Mouse (Mus musculus) megakaryocyte progenitor cell, adult 5-6 weeks (primary cell): Measurements from ENCODE around the gene Rxrb. TPM values are rescaled to one million over a fixed set of nuclear protein-coding genes. Genes with fewer than 3 reads are reported as not detected.
A peak's percentile ranks its signal among the peaks of the same experiment; 100 is the strongest.

ENCODE experiments used
- ATAC-seq: replicated peaks from 2 replicates; pipeline ENCODE4 v1.8.0; 2016; ENCODE audit warnings: mild to moderate bottlenecking, moderate TSS enrichment, inconsistent platforms; ENCODE audit not compliant: poor library complexity
- total RNA-seq, 2 experiments: library from RNA; stranded (forward) in 1 of 2; stranded (reverse) in 1 of 2; fragments of 157-497, 149-512 nt in 1 of 2; fragments of 200-1000 nt in 1 of 2; gene quantifications; 2 replicates each; pipeline versions ENCODE4 v1.2.3 to v1.2.4; 2015 to 2017

The Rxrb gene
- total RNA-seq, 2 experiments from 2014 or later = 22.2 to 34.2 TPM

DNA sequence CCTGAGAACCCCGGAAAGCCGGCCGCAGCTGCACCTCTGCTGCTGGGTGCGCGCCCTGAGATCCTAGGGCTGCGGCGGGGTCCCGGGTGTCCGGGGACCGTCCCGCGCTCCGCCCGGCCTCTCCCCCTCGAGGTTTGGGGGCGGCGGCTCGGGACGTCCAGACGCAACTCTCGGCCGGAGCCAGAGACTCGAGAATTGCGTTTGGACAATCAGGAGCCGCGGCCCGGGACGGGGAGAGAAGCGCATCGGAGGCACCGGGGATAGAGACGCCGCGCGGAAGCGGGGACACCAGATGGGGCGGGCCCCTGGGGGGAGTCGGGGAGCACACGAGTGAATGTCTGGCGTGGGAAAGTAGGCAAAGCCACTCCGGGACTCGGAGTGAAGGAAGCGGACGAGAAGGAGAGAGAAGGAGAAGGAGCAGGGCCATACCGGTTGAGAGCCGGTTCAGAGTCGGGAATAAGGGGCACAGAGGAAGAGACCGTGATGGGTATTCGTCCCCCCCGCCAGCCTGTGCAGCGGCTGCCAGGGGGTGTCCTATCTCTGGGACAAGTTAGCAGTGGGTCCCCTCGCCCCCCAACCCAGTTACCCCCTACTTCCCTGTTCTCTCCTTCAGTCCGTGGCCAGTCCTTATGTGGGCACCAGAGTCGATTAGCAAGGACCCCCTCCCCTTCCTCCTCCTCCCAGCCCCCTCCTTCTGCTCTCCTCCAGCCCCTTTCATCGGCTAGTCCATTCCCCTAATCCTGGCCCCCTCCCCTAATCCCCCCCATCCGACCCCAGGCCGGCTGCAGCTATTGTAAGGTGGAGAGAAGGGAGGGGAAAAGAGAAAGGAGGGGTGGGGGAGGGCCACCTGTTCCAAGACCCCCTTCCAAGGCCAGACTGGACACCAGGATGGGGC, 6.5 kb upstream of the Rxrb start:
- no peak for ATAC-seq

DNA sequence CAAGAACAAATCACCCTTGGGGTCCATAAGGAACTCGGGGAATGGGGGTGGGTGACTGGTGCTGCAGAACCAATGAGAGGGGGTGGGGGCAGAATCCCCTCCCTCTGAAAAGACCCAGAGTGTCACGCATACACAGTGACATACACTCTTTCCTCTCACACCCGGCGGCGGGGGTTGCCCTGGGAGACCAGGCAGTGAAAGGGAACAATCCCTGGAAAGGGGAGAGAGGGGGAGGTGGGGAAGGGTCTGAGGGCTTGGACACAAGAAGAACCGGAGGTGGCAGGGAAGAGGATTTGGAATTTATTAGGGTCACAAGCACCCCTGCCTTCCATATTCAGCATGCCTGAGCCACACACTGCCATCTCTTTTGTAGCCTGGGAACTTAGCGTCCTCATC, 5.9 kb upstream of the Rxrb start:
- no peak for ATAC-seq

DNA sequence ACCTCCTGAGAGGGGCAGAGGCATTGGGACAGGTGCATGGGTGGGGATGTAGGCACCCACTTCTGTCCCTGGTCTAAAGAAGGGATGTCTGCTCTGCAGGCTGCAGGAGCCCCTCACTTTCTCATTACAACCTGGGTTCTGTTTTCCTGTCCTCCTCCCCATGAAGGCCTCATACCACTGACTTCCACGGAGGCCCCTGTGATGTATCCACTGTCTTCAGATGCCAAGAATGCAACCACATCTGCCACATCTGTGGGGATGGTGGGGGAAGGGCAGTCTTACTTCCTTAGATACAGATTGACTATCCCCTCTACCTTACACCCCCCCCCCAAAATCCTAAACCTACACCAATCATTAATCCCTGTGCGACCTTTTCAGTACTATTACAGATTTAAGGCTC, 5.4 kb upstream of the Rxrb start:
- no peak for ATAC-seq

DNA sequence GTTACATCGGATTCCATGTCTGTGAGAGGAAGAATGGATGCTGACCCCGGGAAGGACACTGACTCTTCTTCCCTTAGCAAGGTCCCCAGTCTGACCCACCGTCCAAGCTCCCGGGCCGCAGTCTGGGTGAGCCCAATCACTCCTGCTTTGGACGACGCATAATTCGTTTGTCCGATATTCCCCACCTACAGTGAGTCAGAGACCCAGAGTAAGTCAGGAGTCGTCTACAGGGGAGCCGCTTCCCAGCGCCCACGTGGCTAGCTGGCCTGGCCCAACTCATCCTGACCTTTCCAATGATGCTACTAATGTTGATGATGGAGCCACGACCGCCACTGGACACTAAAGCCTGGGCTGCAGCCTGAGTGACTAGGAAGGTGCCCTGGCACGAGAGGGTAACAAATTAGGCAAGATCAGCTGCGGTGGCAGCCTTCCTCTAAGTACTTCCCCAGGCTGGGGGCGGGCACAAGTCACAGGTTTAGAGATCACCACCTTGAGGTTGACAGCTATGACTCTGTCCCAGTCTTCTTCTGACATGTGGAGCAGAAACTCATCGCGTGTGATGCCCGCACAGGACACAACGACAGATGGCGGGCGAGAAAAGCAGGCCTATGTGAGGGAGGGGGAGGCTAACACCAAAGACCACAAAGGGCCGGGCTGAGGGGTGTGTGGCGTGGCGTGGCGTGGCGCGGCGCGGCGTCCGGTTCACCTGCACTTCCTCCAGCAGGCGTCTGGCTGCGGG, 4.5 kb upstream of the Rxrb start:
- peak; percentile 33 for ATAC-seq

DNA sequence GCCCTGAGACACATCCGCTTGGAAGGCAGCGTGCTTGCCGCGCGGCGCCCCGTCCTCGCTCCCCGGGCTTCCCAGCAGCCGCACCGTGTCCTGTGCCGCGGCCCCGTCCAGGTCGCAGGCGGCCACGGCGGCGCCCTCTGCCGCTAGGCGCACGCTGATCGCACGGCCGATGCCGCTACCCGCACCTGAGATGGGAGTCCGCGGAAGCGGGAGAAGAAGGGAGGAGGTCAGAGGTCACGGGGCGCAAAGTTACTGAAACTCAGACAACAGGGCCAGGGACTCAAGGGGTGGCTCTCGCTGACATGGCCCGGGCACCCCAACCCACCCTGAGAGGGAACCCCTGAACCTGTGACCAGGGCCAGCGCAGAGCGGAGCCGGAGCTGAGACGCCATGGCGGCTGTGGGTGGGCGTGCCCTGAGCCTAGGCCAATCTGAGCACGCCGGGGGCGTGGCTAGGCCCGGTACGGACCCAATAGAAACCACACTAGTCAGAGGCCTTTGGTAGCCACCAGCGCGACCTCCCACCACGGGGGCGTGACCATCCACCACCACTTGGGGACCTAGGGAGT, 3.9 kb upstream of the Rxrb start, which contains the start of gene H2-Ke6:
Gene H2-Ke6, minus strand, starts transcription at position 405 of the 568 bp plus-strand sequence.
- peak; percentile 55 for ATAC-seq

DNA sequence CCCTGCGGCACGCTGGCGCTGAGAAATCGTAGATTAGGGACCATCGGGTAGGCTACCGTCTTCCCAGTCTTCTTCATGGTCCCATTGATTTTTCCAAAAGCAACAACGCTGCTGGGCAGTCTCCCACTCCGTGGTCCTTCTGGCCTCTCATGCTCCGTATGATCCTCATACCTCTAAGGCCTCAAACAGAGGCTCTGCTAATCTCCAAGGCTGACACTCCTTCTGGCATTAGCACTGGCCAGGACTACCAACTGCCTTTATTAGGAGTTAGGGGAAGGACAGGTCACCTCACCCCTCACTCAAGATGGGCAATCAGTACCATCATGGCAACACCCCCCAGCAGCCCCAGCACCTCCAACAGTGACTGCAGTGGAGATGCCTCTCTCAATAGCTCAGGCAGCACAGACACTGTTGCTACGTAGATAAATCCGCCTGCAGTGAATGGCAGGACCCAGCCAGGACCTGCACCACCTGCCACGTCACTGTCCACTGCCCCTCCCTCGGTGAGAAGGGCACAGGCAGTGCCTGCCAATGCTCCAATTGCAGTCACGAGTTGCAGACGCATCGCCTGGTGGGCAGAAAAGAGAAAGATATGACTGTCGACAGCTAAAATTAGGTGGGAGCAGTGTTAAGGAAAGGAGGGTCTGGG, 3.0 kb upstream of the Rxrb start:
- ATAC-seq = no peak

DNA sequence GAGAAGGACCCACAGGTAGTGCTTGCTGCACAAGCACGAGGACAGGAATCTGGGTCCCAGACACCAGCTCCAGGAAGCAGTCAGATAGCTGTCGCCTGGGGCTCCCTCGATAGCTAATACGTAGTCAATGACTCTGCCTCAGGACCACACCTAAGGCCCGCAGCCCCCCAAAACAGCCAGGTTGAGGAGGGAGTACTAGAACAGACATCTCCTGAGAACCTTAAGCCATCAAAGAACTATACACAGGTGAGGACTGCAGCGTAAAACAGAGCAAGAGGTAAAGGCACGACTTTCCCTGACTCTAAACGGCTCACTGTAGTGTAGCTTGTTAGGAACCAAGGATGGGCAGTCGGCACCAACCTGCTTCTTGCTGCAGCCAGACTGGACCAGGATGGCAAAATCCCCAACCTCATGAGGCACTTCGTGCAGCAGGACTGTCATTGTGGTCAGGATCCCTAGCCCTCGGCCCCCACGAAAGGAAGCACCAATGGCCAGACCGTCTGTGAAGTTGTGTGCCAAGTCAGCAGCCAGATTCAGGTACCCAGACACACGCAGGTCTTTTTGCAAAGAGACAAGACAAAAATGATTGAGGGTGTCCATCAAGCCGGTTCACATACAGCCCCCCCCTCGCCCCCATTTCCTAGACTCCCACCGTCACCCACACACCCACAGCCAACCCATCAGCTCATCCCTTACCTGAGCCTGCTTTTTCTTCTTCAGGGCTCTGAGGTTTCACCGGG, 2.3 kb upstream of the Rxrb start:
- no peak for ATAC-seq

DNA sequence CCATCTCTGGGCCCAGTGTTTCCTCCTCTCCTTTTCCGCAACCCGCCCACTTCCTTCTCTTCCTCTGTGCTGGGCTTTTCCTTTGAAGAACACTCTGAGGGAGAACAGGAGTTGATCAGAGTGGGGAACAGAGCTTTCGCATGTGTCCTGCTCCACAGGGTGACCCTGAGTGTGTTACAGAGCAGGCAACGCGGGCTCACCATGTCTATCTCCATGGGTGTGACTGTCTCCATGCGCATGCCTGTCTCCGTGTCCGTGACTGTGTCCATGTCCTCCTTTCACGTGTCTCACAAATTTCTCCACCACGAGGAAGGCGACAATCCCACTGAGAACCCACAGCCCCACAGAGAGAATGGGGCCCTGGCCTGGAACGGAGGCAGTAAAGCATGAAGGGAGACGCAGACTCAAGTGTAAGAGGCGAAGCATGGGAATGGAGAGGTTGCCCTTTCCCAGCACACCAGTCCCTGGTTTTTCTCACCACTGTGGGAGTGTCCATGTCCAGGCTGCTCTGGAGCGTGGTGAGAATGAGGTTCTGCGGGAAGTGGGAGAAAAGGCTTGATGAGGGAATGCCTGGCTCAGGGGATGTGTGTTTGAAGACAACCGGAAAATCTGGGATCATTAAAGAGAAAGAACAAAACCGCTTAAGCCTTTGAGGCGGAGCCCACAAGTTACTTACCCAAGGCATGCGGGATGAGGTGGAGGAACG, 1.6 kb upstream of the Rxrb start:
- ATAC-seq = no peak

DNA sequence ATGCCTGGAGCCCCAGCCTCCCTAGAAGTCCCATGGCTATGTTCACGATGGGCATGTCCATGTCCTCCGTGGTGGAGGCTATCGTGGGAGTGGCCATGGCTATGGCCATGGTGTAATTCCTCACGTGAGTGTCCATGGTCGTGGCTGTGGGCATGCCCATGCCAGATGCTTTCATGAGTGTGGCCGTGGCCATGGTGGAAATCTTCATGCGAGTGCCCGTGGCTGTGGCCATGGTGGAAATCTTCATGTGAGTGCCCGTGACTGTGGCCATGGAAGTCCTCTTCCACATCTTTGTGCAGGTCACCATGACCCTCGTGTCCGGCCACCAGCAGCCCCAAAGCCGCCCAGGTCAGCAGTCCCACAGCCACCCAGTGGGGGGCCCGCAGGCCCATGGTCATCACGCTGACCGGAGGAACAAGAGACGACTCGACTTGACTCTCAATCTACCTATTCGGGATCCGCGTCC, 718 bp upstream of the Rxrb start:
- no peak for ATAC-seq

DNA sequence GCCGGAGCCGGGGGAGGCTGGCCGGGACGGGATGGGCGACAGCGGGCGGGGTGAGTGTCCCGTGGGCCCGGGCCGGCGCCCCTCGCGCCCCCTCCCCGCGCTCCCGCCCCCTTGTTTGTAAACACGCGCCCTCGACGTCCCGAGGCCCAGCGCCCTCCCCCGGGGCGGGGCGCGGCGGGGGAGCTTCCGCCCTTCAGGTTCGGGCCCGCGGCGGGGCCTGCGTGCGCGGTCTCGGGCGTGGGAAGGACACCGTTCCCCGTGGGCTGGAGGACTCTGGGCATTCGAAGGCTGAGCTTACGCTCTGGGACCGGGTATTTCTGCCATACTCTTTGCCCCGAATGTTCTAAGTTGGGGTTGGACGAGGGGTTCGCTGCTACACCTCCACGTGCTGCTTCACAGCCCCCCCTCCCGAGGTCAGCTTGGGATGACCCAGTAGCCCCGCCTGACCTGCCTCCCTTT, 591 bp downstream of the Rxrb start:
- ATAC-seq = no peak

DNA sequence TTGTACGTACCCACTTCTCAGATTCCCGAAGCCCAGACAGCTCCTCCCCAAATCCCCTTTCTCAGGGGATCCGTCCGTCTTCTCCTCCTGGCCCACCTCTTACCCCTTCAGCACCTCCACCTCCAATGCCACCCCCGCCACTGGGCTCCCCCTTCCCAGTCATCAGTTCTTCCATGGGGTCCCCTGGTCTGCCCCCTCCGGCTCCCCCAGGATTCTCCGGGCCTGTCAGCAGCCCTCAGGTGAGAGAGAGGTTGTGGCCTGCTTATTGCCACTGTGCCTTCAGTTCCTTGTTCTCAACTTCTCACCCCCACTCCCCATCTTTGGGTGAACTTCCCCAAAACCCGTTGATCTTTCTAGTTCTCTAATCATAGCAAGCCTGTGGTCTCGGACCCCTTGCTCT, 1.2 kb downstream of the Rxrb start:
- no peak for ATAC-seq

DNA sequence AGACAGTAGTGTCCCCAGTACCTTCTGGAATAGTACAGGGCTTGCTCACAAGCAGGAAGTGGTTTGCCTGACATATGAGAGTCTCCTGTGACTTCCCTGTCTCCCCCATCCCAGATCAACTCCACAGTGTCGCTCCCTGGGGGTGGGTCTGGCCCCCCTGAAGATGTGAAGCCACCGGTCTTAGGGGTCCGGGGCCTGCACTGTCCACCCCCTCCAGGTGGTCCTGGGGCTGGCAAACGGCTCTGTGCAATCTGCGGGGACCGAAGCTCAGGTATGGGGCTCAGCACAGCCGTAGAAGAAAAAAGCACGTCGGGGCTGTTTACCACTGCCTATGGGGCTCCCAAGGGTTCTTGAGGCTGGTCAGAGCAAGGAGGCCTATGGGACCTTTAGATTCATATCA, 1.8 kb downstream of the Rxrb start:
- no peak for ATAC-seq

DNA sequence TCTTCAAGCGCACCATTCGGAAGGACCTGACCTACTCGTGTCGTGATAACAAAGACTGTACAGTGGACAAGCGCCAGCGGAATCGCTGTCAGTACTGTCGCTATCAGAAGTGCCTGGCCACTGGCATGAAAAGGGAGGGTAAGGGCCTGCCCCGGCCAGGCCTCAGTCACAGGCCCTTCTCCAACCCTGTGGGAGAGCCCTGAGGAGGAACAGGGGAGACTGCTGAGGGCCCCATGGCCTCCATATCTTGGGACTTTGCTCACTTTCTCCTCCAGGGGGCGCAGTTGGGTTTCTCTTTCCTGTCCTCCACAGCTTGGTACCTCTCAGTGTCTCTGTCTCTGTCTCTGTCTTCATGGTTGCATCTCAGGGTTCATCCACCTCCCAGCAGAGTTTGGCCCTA, 2.5 kb downstream of the Rxrb start:
- ATAC-seq = peak; percentile 45

DNA sequence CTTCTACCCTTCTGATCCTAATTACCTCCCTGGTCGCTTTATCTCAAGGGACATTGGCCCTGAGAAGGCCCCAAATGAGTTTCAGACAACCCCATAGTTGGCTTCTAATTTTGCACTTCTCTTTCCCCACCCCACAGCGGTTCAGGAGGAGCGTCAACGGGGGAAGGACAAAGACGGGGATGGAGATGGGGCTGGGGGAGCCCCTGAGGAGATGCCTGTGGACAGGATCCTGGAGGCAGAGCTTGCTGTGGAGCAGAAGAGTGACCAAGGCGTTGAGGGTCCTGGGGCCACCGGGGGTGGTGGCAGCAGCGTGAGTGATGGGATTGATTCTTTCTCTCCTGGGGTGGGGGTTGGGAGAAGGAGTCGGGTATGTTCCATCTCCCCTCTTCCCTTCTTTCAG, 3.9 kb downstream of the Rxrb start:
- no peak for ATAC-seq

DNA sequence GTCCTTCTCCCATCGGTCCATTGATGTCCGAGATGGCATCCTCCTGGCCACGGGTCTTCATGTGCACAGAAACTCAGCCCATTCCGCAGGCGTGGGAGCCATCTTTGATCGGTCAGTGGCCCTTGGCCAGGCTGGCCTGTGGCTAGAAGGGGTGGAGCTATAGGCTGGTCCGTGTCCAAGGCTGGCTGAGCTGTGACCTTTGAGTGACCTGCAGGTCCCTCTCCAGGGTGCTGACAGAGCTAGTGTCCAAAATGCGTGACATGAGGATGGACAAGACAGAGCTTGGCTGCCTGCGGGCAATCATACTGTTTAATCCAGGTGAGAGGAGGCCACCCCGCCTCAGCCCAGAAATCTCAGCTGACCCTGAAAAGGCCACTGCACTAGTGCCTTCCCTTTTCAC, 5.0 kb downstream of the Rxrb start:
- no peak for ATAC-seq

DNA sequence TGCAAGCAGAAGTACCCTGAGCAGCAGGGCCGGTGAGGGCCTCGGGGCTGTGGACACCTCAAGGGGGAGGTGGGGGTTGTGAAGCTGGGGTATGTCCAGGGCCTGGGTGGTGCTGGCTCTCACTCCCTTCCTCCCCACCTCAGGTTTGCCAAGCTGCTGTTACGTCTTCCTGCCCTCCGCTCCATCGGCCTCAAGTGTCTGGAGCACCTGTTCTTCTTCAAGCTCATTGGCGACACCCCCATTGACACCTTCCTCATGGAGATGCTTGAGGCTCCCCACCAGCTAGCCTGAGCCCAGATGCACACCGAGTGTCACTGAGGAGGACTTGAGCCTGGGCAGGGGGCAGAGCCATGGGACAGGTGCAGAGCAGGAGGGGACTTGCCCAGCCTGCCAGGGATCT, 5.6 kb downstream of the Rxrb start:
- ATAC-seq = no peak

DNA sequence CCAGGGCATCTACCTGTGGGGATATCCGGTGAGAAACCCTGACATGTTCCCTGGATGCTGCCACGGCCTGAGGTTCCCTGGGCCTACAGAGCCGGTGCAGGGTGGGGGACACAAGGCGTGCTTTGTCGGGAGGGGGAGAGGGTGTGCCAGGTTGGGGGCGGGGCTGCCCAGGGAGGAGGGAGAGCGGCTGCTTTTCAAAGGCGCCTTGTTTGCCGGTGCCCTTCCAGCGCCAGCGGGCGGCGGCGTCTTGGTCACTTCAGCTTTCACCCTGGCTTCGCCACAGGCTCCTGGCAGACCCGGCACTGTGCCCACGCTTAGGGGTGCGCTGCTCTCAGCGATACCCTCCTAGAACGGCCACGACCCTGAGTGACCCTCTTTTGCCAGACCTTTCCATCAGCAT, 6.8 kb downstream of the Rxrb start:
- ATAC-seq = no peak

DNA sequence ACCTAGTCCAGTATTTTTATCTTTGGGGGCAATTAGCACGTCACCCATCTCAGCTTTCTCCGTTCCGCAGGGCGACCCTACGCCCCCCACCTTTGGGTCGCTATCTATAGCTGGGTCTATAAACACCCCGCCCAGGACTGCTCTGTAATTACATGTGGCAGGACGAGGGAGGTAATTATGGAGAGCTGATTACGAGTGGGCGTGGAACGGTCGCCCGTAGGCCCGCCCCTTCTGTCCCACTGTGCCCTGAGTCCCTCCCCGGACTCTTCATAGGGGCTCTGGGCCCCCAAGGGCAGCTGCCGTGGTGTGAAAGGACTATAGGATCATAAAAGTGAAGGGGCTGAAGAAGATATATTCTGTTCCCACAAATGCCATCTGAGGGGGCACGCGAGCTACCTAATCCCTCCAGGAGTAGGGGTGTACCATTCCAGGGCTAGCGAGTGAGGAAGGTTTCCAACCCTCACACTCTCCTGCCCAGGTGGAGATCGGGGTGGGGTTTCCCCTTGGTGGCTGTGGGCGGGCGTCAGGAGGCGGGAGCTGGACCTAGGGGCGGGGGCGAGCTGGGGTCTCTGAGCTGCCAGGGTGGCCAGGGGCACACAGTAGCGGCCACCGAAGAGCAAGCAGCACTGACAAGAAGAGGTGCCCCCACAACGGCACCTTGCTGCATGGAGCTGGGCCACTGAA, 7.4 kb downstream of the Rxrb start, which contains the start of gene Col11a2:
Gene Col11a2, plus strand, starts transcription at position 560 of the 684 bp plus-strand sequence.
- ATAC-seq = peak; percentile 48
